Mouse (Mus musculus) ES-E14 (cell line): ENCODE measurements around the gene Lpar3. TPM values are rescaled to one million over a fixed set of nuclear protein-coding genes. Genes with fewer than 3 reads are reported as not detected.

ENCODE experiments used
- DNase-seq: peaks from one replicate; pipeline ENCODE4 v3.0.0-alpha.2; 2013; ENCODE audit warnings: low read depth, low spot score
- H3K27ac ChIP-seq: 2 replicates; pipeline ENCODE4 v1.5.1; 2012; ENCODE audit warnings: low read depth, mild to moderate bottlenecking, low read length, moderate library complexity, mixed read lengths; ENCODE audit not compliant: poor library complexity, insufficient read depth, severe bottlenecking
- H3K36me3 ChIP-seq: 2 replicates; pipeline ENCODE4 v1.6.1; 2012; ENCODE audit warnings: mild to moderate bottlenecking, low read length, moderate library complexity, mixed read lengths; ENCODE audit not compliant: control insufficient read depth, poor library complexity, insufficient read depth, severe bottlenecking
- H3K4me1 ChIP-seq, 2 experiments: fragments of 150-350 bp in 1 of 2; sonication (generic) in 1 of 2; 2 replicates each; pipeline ENCODE4 v1.6.1; 2012; ENCODE audit warnings: low read length in 2 of 2, mild to moderate bottlenecking in 1 of 2, mixed read lengths in 1 of 2; ENCODE audit not compliant: control insufficient read depth in 2 of 2, insufficient read depth in 2 of 2, poor library complexity in 1 of 2
- H3K4me3 ChIP-seq, 2 experiments: fragments of 150-350 bp in 1 of 2; sonication (generic) in 1 of 2; 2 replicates each; pipeline ENCODE4 v1.5.1; 2012; ENCODE audit warnings: low read length in 2 of 2, low read depth in 1 of 2, mild to moderate bottlenecking in 1 of 2, mixed read lengths in 1 of 2; ENCODE audit not compliant: insufficient read depth in 1 of 2, poor library complexity in 1 of 2, severe bottlenecking in 1 of 2
- H3K9ac ChIP-seq: 2 replicates; pipeline ENCODE4 v1.6.1; 2012; ENCODE audit warnings: low read depth, mild to moderate bottlenecking, low read length, mixed read lengths; ENCODE audit not compliant: poor library complexity, insufficient read depth, severe bottlenecking
- H3K9me3 ChIP-seq: fragments of 150-350 bp; sonication (generic); 2 replicates; pipeline ENCODE4 v1.6.1; 2012; ENCODE audit warnings: low read depth, mild to moderate bottlenecking, low read length; ENCODE audit not compliant: control insufficient read depth, insufficient read depth
- CHD2 ChIP-seq: IDR thresholded peaks from 2 replicates; pipeline ENCODE4 v1.6.1; 2014; ENCODE audit warnings: mild to moderate bottlenecking, low read depth, low read length, inconsistent platforms
- HCFC1 ChIP-seq: IDR thresholded peaks from 2 replicates; pipeline ENCODE4 v1.6.1; 2012; ENCODE audit warnings: low read length, inconsistent platforms, borderline replicate concordance; ENCODE audit not compliant: insufficient read depth
- MAFK ChIP-seq: IDR thresholded peaks from 2 replicates; pipeline ENCODE4 v1.6.1; 2014; ENCODE audit warnings: mild to moderate bottlenecking, low read depth, low read length, inconsistent platforms; ENCODE audit not compliant: insufficient read depth
- ZC3H11A ChIP-seq: IDR thresholded peaks from 2 replicates; pipeline ENCODE4 v1.6.1; 2012; ENCODE audit warnings: low read depth, mild to moderate bottlenecking, inconsistent platforms, low read length, borderline replicate concordance
- ZNF384 ChIP-seq: IDR thresholded peaks from 2 replicates; pipeline ENCODE4 v1.6.1; 2012; ENCODE audit warnings: low read depth, low read length, inconsistent platforms
- in situ Hi-C, 2 experiments: fragments of 600-800 bp; cut with MboI; formaldehyde crosslinking; loops; one replicate each; pipeline ENCODE4 v1.15.1; 2025; ENCODE audit warnings: low sequenced_read_pairs in 2 of 2, inconsistent platforms in 1 of 2; ENCODE audit not compliant: unreplicated experiment in 2 of 2
- total RNA-seq: library from RNA; depleted of rRNA; stranded (reverse); fragments of 300-350 nt; gene quantifications from 2 replicates; pipeline ENCODE4 v1.2.3, GENCODE M21; 2012

The Lpar3 gene
- total RNA-seq, 1 experiment: 0.89 TPM

- H3K4me1 ChIP-seq: no peaks in the 10 kb centered on the region; a peak in 1 of 4 replicates
- in situ Hi-C loops: loop anchor here (25.0 kb wide), 2 partner anchors 587 to 612 kb away; no protein-coding TSS in a partner anchor
- H3K9me3 ChIP-seq: no peaks in the 10 kb centered on the region
- no peak for DNase-seq
- H3K36me3 ChIP-seq: no peaks in the 10 kb centered on the region
- TF ChIP-seq MAFK: no peak
- TF ChIP-seq ZNF384: no peak
- TF ChIP-seq HCFC1: no peak
- no peak for TF ChIP-seq ZC3H11A
- TF ChIP-seq CHD2: no peak
- H3K9ac ChIP-seq: no peak overlapping the region
- no peak overlapping the region for H3K4me3 ChIP-seq
- no peak overlapping the region for H3K27ac ChIP-seq
These were observed 104.2 kb downstream of the Lpar3 start for GRCm38 (mm10) chr3:146324949-146325348.

GRCm38 (mm10) chr3:146326743-146327536 is 106.2 kb downstream of the Lpar3 start:
- Histone ChIP-seq H3K4me3 (no peak overlapping the region), H3K36me3 (no peaks in the 10 kb centered on the region), H3K9me3 (no peaks in the 10 kb centered on the region), H3K27ac (no peak overlapping the region), H3K9ac (no peak overlapping the region), H3K4me1 (no peaks in the 10 kb centered on the region; a peak in 1 of 4 replicates)
- no peak for TF ChIP-seq ZNF384
- no peak for DNase-seq
- in situ Hi-C loops: loop anchor here (25.0 kb wide), 2 partner anchors 585 to 610 kb away; no protein-coding TSS in a partner anchor

GRCm38 (mm10) chr3:146327537-146328255 is 106.9 kb downstream of the Lpar3 start:
- H3K4me1 ChIP-seq: no peaks in the 10 kb centered on the region; a peak in 1 of 4 replicates
- H3K4me3 ChIP-seq: peak overlapping the region; percentile 28 to 34; a peak in 2 of 4 replicates
- in situ Hi-C loops: loop anchor here (25.0 kb wide), 2 partner anchors 585 to 610 kb away; no protein-coding TSS in a partner anchor
- H3K9me3 ChIP-seq: no peaks in the 10 kb centered on the region
- DNase-seq: peak; percentile 58
- H3K36me3 ChIP-seq: no peaks in the 10 kb centered on the region
- TF ChIP-seq MAFK (no peak), ZC3H11A (peak; percentile 62; the same call in 1 of the 2 replicates)
- H3K9ac ChIP-seq: no peak overlapping the region
- no peak overlapping the region for H3K27ac ChIP-seq

- Histone ChIP-seq H3K36me3 (no peaks in the 10 kb centered on the region), H3K4me3 (no peak overlapping the region), H3K9ac (no peak overlapping the region), H3K4me1 (no peaks in the 10 kb centered on the region; a peak in 1 of 4 replicates), H3K27ac (no peak overlapping the region), H3K9me3 (no peaks in the 10 kb centered on the region)
- DNase-seq: no peak
- TF ChIP-seq HCFC1: no peak
- TF ChIP-seq ZC3H11A: no peak
- TF ChIP-seq MAFK: no peak
- no peak for TF ChIP-seq ZNF384
- TF ChIP-seq CHD2: no peak
- in situ Hi-C loops: loop anchor here (25.0 kb wide), 2 partner anchors 584 to 609 kb away; no protein-coding TSS in a partner anchor
These were observed 108.0 kb downstream of the Lpar3 start for GRCm38 (mm10) chr3:146328749-146329148.
